Mouse (Mus musculus) Patski (cell line): ENCODE results near the gene Tmem178b. TPM values are rescaled to one million over a fixed set of nuclear protein-coding genes. Genes with fewer than 3 reads are reported as not detected.

Source experiments
- ATAC-seq: fragments of 100-300 bp; one replicate; pipeline ENCODE4 v1.8.0; 2021
- CTCF ChIA-PET: fragments of 350-600 bp; sonication (Branson Sonifier 250); formaldehyde crosslinking; loops from one replicate; lab custom pipeline; 2022; ENCODE audit warnings: inconsistent platforms; lab: Charles Lee
- POLR2A ChIA-PET: fragments of 350-600 bp; sonication (Branson Sonifier 250); formaldehyde crosslinking; loops from one replicate; lab custom pipeline; 2022; ENCODE audit warnings: antibody characterized with exemption, inconsistent platforms; lab: Charles Lee
- DNase-seq: peaks from one replicate; pipeline ENCODE4 v3.0.0-alpha.2; 2011; ENCODE audit warnings: low read depth, low spot score
- H3K27me3 ChIP-seq: fragments of 371-371 bp; one replicate; pipeline ENCODE4 v1.5.1; 2021
- CTCF ChIP-seq: fragments of 100-300 bp; IDR thresholded peaks from one replicate; pipeline ENCODE4 v1.5.1; 2021
- in situ Hi-C: fragments of 300-500 bp; cut with MboI; formaldehyde crosslinking; loops from 3 replicates; pipeline ENCODE4 v1.11.1; 2018; ENCODE audit warnings: low pct_unique_long_range_greater_than_20kb, mixed read lengths
- polyA plus RNA-seq: library from polyadenylated mRNA; unstranded; gene quantifications from one replicate; pipeline ENCODE4 v1.2.3, GENCODE M21; 2021

Gene Tmem178b
- polyA plus RNA-seq, 1 experiment from 2014 or later: not detected

GRCm38 (mm10) chr6:40220634-40221120 is 347.6 kb downstream of the Tmem178b start:
- DNase-seq (no peak), ATAC-seq (no peak)
- TF ChIP-seq CTCF: no peak
- ChIA-PET POLR2A (no interaction called here), CTCF (no interaction called here)
- in situ Hi-C loops: no loop called here
- H3K27me3 ChIP-seq: peaks cover 6% of the 10 kb centered on the region

- in situ Hi-C loops: no loop called here
- ATAC-seq (no peak), DNase-seq (no peak)
- ChIA-PET POLR2A (no interaction called here), CTCF (no interaction called here)
- no peak for TF ChIP-seq CTCF
- H3K27me3 ChIP-seq: peaks cover 13% of the 10 kb centered on the region
Observed at GRCm38 (mm10) chr6:40225585-40226280, 352.7 kb downstream of the Tmem178b start.

GRCm38 (mm10) chr6:40228981-40229380 is 355.9 kb downstream of the Tmem178b start:
- ChIA-PET POLR2A (no interaction called here), CTCF (no interaction called here)
- DNase-seq: no peak
- peaks cover 11% of the 10 kb centered on the region for H3K27me3 ChIP-seq
- ATAC-seq: no peak
- in situ Hi-C loops: no loop called here
- no peak for TF ChIP-seq CTCF

GRCm38 (mm10) chr6:40229985-40230384 is 356.9 kb downstream of the Tmem178b start:
- ChIA-PET POLR2A (no interaction called here), CTCF (no interaction called here)
- DNase-seq: no peak
- H3K27me3 ChIP-seq: peaks cover 11% of the 10 kb centered on the region
- in situ Hi-C loops: loop anchor here (10.0 kb wide), 1 partner anchor 155 kb away; no protein-coding TSS in a partner anchor
- no peak for ATAC-seq
- TF ChIP-seq CTCF: no peak

GRCm38 (mm10) chr6:40234066-40234465 is 361.0 kb downstream of the Tmem178b start:
- H3K27me3 ChIP-seq: peaks cover 3% of the 10 kb centered on the region
- POLR2A ChIA-PET: no interaction called here
- no peak for TF ChIP-seq CTCF
- CTCF ChIA-PET: no interaction called here
- ATAC-seq (no peak), DNase-seq (no peak)
- in situ Hi-C loops: loop anchor here (10.0 kb wide), 1 partner anchor 151 kb away; no protein-coding TSS in a partner anchor

GRCm38 (mm10) chr6:40235793-40236470 is 362.9 kb downstream of the Tmem178b start:
- ATAC-seq (no peak), DNase-seq (no peak)
- peak; percentile 86 for TF ChIP-seq CTCF
- CTCF ChIA-PET: interaction anchor here (0.6 to 3.2 kb wide), 21 partner anchors 10 to 187 kb away, joined by 3 to 21 read pairs (median 4); no protein-coding TSS in a partner anchor
- in situ Hi-C loops: loop anchor here (10.0 kb wide), 1 partner anchor 149 kb away; no protein-coding TSS in a partner anchor
- peaks cover 2% of the 10 kb centered on the region for H3K27me3 ChIP-seq
- POLR2A ChIA-PET: no interaction called here

- ChIA-PET POLR2A (no interaction called here), CTCF (interaction anchor here (0.7 to 3.2 kb wide), 19 partner anchors 8 to 186 kb away, joined by 3 to 21 read pairs (median 4); no protein-coding TSS in a partner anchor)
- DNase-seq: no peak
- peak; percentile 59 for TF ChIP-seq CTCF
- ATAC-seq: no peak
- peaks cover 4% of the 10 kb centered on the region for H3K27me3 ChIP-seq
- in situ Hi-C loops: loop anchor here (10.0 kb wide), 1 partner anchor 148 kb away; no protein-coding TSS in a partner anchor
Observed at GRCm38 (mm10) chr6:40236841-40237765, 364.0 kb downstream of the Tmem178b start.

- H3K27me3 ChIP-seq: peaks cover 4% of the 10 kb centered on the region
- DNase-seq (no peak), ATAC-seq (no peak)
- ChIA-PET CTCF (no interaction called here), POLR2A (no interaction called here)
- no peak for TF ChIP-seq CTCF
- in situ Hi-C loops: loop anchor here (10.0 kb wide), 1 partner anchor 146 kb away; no protein-coding TSS in a partner anchor
Observed at GRCm38 (mm10) chr6:40238857-40239256, 365.8 kb downstream of the Tmem178b start.

GRCm38 (mm10) chr6:40240671-40241070 is 367.6 kb downstream of the Tmem178b start:
- no peak for TF ChIP-seq CTCF
- DNase-seq: no peak

GRCm38 (mm10) chr6:40247398-40247946 is 374.4 kb downstream of the Tmem178b start:
- CTCF ChIA-PET: interaction anchor here (1.3 kb wide), 1 partner anchor 11 kb away, joined by 4 read pairs; no protein-coding TSS in a partner anchor
- POLR2A ChIA-PET: no interaction called here
- peaks cover 4% of the 10 kb centered on the region for H3K27me3 ChIP-seq
- ATAC-seq: peak; percentile 67
- no peak for TF ChIP-seq CTCF
- peak; percentile 30 for DNase-seq
- in situ Hi-C loops: no loop called here

More at GRCm38 (mm10) chr6:40240671-40241070, 367.6 kb downstream of the Tmem178b start:
- in situ Hi-C loops: no loop called here
- ChIA-PET POLR2A (no interaction called here), CTCF (no interaction called here)
- no peak for ATAC-seq
- H3K27me3 ChIP-seq: peaks cover 8% of the 10 kb centered on the region
